Mouse (Mus musculus) hindbrain, embryonic 16.5 days (tissue): ENCODE data around the gene Zmynd10. TPM values are rescaled to one million over a fixed set of nuclear protein-coding genes. Genes with fewer than 3 reads are reported as not detected.
"Not testable (repeated sequence)": the region's sequence is repeated elsewhere in the genome, so short reads cannot be mapped to it uniquely, and the experiment has no call there.

Source experiments
- ATAC-seq: fragments of 200-750 bp; cut with Nextera tagmentation; 2 replicates; pipeline ENCODE4 v1.8.0; 2017; ENCODE audit warnings: moderate TSS enrichment, moderate library complexity
- H3K27ac ChIP-seq: fragments of 300-500 bp; sonication (generic); 2 replicates; pipeline ENCODE4 v1.5.1; 2014; ENCODE audit warnings: low read depth, mild to moderate bottlenecking, control low read depth, low read length, moderate library complexity
- H3K27me3 ChIP-seq: fragments of 300-500 bp; sonication (generic); replicated peaks from 2 replicates; pipeline ENCODE4 v1.6.1; 2014; ENCODE audit warnings: low read length; ENCODE audit not compliant: control insufficient read depth, insufficient read depth
- H3K36me3 ChIP-seq: fragments of 300-500 bp; sonication (generic); 2 replicates; pipeline ENCODE4 v1.6.1; 2014; ENCODE audit warnings: mild to moderate bottlenecking, low read length, moderate library complexity, mixed read lengths; ENCODE audit not compliant: control insufficient read depth, insufficient read depth
- H3K4me1 ChIP-seq: fragments of 300-500 bp; sonication (generic); 2 replicates; pipeline ENCODE4 v1.6.1; 2014; ENCODE audit warnings: low read depth, low read length; ENCODE audit not compliant: control insufficient read depth, insufficient read depth
- H3K4me2 ChIP-seq: fragments of 300-500 bp; sonication (generic); 2 replicates; pipeline ENCODE4 v1.6.1; 2014; ENCODE audit warnings: mild to moderate bottlenecking, low read length, control low read depth, moderate library complexity
- H3K4me3 ChIP-seq: fragments of 300-500 bp; sonication (generic); 2 replicates; pipeline ENCODE4 v1.5.1; 2014; ENCODE audit warnings: mild to moderate bottlenecking, low read length, control low read depth, moderate library complexity
- H3K9ac ChIP-seq: fragments of 300-500 bp; sonication (generic); 2 replicates; pipeline ENCODE4 v1.6.1; 2014; ENCODE audit warnings: low read depth, mild to moderate bottlenecking, control low read depth, low read length, moderate library complexity
- H3K9me3 ChIP-seq: fragments of 300-500 bp; sonication (generic); 2 replicates; pipeline ENCODE4 v1.6.1; 2014; ENCODE audit warnings: mild to moderate bottlenecking, low read length, moderate library complexity; ENCODE audit not compliant: control insufficient read depth
- WGBS: fragments of 180-500 bp; shearing (Covaris S2); extraction: QIAGEN DNeasy Blood & Tissue Kit; methylation state at CpG from one replicate; pipeline ENCODE4 v1.1.7; 2014; 5-methylcytosine and 5-hydroxymethylcytosine counted together
- polyA plus RNA-seq: library from polyadenylated mRNA; unstranded; fragments of >200 nt; fragmentation: Nextera tagmentation; extraction: Ambion mirVana; gene quantifications from 2 replicates; pipeline ENCODE4 v1.2.1, GENCODE M21; 2015

The Zmynd10 gene
- polyA plus RNA-seq, 1 experiment from 2014 or later = 4.4 TPM

DNA sequence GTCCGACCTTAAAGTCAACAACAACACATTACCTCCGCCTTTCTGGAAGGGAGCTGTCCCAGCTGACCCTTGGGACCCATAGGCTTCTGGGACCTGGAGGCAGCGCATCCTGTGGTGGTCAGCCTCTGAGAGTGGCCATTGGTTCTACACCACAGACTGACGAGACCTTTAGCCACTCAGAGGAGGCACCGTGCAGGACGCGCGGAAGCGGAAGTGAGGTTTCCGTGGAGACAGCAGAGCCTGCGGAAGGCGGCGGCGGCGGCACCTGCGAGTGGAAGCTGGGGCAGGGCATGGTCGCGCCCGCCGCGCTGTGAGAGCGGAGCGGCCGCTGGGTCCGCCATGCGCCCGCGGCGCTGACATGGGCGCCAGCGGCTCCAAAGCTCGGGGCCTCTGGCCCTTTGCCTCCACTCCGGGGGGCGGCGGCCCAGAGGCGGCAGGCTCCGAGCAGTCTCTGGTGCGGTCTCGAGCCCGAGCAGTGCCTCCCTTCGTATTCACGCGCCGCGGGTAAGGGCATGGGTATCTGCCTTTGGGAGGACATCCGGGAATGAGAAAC, 16.0 kb downstream of the Zmynd10 start, which contains the start of gene Tusc2:
TSS of gene Tusc2 (plus strand) at position 227 of the 553 bp plus-strand sequence.
- peak within 1 kb of the TSS; percentile 81 for H3K4me2 ChIP-seq
- H3K27me3 ChIP-seq = no peaks in the 10 kb centered on the region
- H3K9me3 ChIP-seq = no peaks in the 10 kb centered on the region
- H3K27ac ChIP-seq = peak within 1 kb of the TSS; percentile 63; the same call in 1 of the 2 replicates
- peak within 1 kb of the TSS; percentile 84 for H3K4me3 ChIP-seq
- WGBS = under 1% methylated on average over 46 of the region's 46 CpGs
- H3K9ac ChIP-seq = peak within 1 kb of the TSS; percentile 86
- H3K36me3 ChIP-seq = peaks cover 26% of the 10 kb centered on the region
- peak; percentile 97 for ATAC-seq
- H3K4me1 ChIP-seq = peaks cover 19% of the 10 kb centered on the region

GRCm38 (mm10) chr9:107565556-107565955, 18.5 kb downstream of the Zmynd10 start:
- 47% methylated on average over 5 of the region's 5 CpGs for WGBS
- not testable (repeated sequence) for H3K9me3 ChIP-seq, H3K27ac ChIP-seq, H3K4me2 ChIP-seq, H3K27me3 ChIP-seq, ATAC-seq, H3K9ac ChIP-seq, H3K4me3 ChIP-seq
- Histone ChIP-seq H3K4me1 (peaks cover 30% of the 10 kb centered on the region), H3K36me3 (peaks cover 13% of the 10 kb centered on the region)

- no peak overlapping the region for H3K4me2 ChIP-seq
- WGBS = 58% methylated on average over 15 of the region's 15 CpGs
- no peak overlapping the region for H3K27ac ChIP-seq
- H3K9ac ChIP-seq = no peak overlapping the region
- H3K36me3 ChIP-seq = peaks cover 16% of the 10 kb centered on the region
- no peak for ATAC-seq
- no peaks in the 10 kb centered on the region for H3K9me3 ChIP-seq
- no peak overlapping the region for H3K4me3 ChIP-seq
- no peaks in the 10 kb centered on the region for H3K27me3 ChIP-seq
- peaks cover 37% of the 10 kb centered on the region for H3K4me1 ChIP-seq
Observed at GRCm38 (mm10) chr9:107566041-107566709, 19.1 kb downstream of the Zmynd10 start.

DNA sequence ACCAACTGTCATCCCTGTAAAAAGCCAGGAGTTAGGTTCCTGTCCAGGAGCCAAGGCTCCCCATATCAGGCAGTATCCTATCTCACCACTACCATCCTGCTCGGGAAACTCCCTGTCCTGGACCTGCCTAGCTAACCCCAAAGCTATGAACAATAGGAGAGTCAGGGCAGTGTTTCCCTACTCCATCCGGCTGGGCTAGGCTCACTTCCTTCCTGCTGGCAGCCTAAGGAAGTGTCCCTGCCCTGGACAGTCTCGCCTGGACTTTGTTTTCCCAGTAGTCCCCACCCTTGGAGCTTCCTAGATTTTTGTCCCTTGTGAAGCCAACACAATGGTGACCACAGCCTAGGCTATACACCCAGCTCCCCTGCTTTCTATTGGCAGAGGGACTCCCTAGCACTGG, 19.8 kb downstream of the Zmynd10 start:
- Histone ChIP-seq H3K9me3 (no peaks in the 10 kb centered on the region), H3K36me3 (peaks cover 14% of the 10 kb centered on the region), H3K4me2 (no peak overlapping the region), H3K4me3 (no peak overlapping the region; the same call in 1 of the 2 replicates), H3K27ac (no peak overlapping the region; the same call in 1 of the 2 replicates), H3K4me1 (peaks cover 40% of the 10 kb centered on the region), H3K9ac (peak overlapping the region; percentile 11; the same call in 1 of the 2 replicates), H3K27me3 (no peaks in the 10 kb centered on the region)
- ATAC-seq = no peak
- WGBS = 73% methylated on average over 3 of the region's 3 CpGs

- peak within 1 kb of the TSS; percentile 58 for H3K4me3 ChIP-seq
- H3K9ac ChIP-seq = peak within 1 kb of the TSS; percentile 73
- no peaks in the 10 kb centered on the region for H3K9me3 ChIP-seq
- no peaks in the 10 kb centered on the region for H3K27me3 ChIP-seq
- WGBS = 7% methylated on average over 18 of the region's 18 CpGs
- no peak for ATAC-seq
- peaks cover 20% of the 10 kb centered on the region for H3K36me3 ChIP-seq
- peak within 1 kb of the TSS; percentile 73 for H3K4me2 ChIP-seq
- H3K4me1 ChIP-seq = peaks cover 40% of the 10 kb centered on the region
- H3K27ac ChIP-seq = peak within 1 kb of the TSS; percentile 85
Observed at GRCm38 (mm10) chr9:107567702-107568319, 20.7 kb downstream of the Zmynd10 start, which contains the start of gene Hyal2. Gene Hyal2 (plus strand): TSS chr9:107567945.

- H3K27me3 ChIP-seq = no peaks in the 10 kb centered on the region
- H3K9me3 ChIP-seq = no peaks in the 10 kb centered on the region
- peak; percentile 87 for ATAC-seq
- H3K4me3 ChIP-seq = peak overlapping the region; percentile 58
- H3K36me3 ChIP-seq = peaks cover 20% of the 10 kb centered on the region
- peak overlapping the region; percentile 85 for H3K27ac ChIP-seq
- peaks cover 40% of the 10 kb centered on the region for H3K4me1 ChIP-seq
- under 1% methylated on average over 41 of the region's 41 CpGs for WGBS
- peak overlapping the region; percentile 73 for H3K9ac ChIP-seq
- H3K4me2 ChIP-seq = peak overlapping the region; percentile 73
Observed at GRCm38 (mm10) chr9:107568331-107569261, 21.5 kb downstream of the Zmynd10 start.

- Histone ChIP-seq H3K4me1 (peaks cover 33% of the 10 kb centered on the region), H3K27me3 (no peaks in the 10 kb centered on the region), H3K9ac (peak overlapping the region; percentile 73), H3K4me2 (peak overlapping the region; percentile 73), H3K9me3 (no peaks in the 10 kb centered on the region), H3K4me3 (peak overlapping the region; percentile 58), H3K36me3 (peaks cover 20% of the 10 kb centered on the region), H3K27ac (peak overlapping the region; percentile 85)
- WGBS = 0% methylated on average over 23 of the region's 23 CpGs
- ATAC-seq = peak; percentile 22; the same call in 1 of the 2 replicates
Observed at GRCm38 (mm10) chr9:107569270-107569669, 22.2 kb downstream of the Zmynd10 start.

DNA sequence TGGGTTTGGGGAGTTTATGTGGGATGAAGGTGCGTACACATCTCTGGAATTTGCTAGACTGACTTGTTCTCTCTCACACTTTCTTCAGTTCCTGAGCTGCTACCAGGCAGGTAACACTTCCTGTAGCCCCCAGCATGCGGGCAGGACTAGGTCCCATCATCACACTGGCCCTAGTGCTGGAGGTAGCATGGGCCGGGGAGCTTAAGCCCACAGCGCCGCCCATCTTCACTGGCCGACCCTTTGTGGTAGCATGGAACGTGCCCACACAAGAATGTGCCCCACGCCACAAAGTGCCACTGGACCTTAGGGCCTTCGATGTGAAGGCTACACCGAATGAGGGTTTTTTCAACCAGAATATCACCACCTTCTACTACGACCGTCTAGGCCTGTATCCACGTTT, 22.9 kb downstream of the Zmynd10 start:
- H3K36me3 ChIP-seq = peaks cover 20% of the 10 kb centered on the region
- no peaks in the 10 kb centered on the region for H3K9me3 ChIP-seq
- 44% methylated on average over 13 of the region's 13 CpGs for WGBS
- peaks cover 33% of the 10 kb centered on the region for H3K4me1 ChIP-seq
- H3K4me3 ChIP-seq = peak overlapping the region; percentile 58
- peak overlapping the region; percentile 36; the same call in 1 of the 2 replicates for H3K27ac ChIP-seq
- peak overlapping the region; percentile 73 for H3K4me2 ChIP-seq
- ATAC-seq = no peak
- no peaks in the 10 kb centered on the region for H3K27me3 ChIP-seq
- H3K9ac ChIP-seq = peak overlapping the region; percentile 73
